Mouse (Mus musculus) small intestine, adult 2 months (tissue): ENCODE data around the gene Hax1.

Source experiments
- CTCF ChIP-seq: fragments of 200-500 bp; IDR thresholded peaks from 2 replicates; pipeline ENCODE4 v1.5.1; 2012; ENCODE audit warnings: low read depth, mild to moderate bottlenecking, control low read depth, inconsistent platforms, low read length, moderate library complexity, mixed read lengths; ENCODE audit not compliant: insufficient replicate concordance, insufficient read length; ENCODE audit errors: extremely low read depth
- POLR2A ChIP-seq: fragments of 200-500 bp; IDR thresholded peaks from 2 replicates; pipeline ENCODE4 v1.6.1; 2012; ENCODE audit warnings: low read depth, mild to moderate bottlenecking, control low read depth, inconsistent platforms, low read length, moderate library complexity

GRCm38 (mm10) chr3:90010291-90010690 lies 11.7 kb upstream of the Hax1 start:
- TF ChIP-seq CTCF, result no peak
- no peak for TF ChIP-seq POLR2A
